Mouse (Mus musculus) MEL (cell line): ENCODE measurements at regions not wholly inside any gene's neighbourhood (a gene's known extent, or its start where the extent isn't known, plus 50 kb on each side); places are given as distances from the start of the nearest gene placed in this dataset.

Experiments used
- DNase-seq: peaks from one replicate; pipeline ENCODE4 v3.0.0; 2011; ENCODE audit warnings: low read depth, low spot score
- H3K27ac ChIP-seq: 2 replicates; pipeline ENCODE4 v1.5.1; 2012; ENCODE audit warnings: low read depth, mild to moderate bottlenecking, control low read depth, low read length, moderate library complexity; ENCODE audit not compliant: control insufficient read depth
- H3K27me3 ChIP-seq, 2 experiments: fragments of 150-350 bp in 1 of 2; sonication (generic) in 1 of 2; 2 replicates each; pipeline ENCODE4 v1.6.1; 2012; ENCODE audit warnings: low read length in 2 of 2, mild to moderate bottlenecking in 2 of 2, improper control_type of control experiment in 1 of 2, moderate library complexity in 1 of 2; ENCODE audit not compliant: insufficient read depth in 2 of 2, control insufficient read depth in 1 of 2
- H3K36me3 ChIP-seq, 2 experiments: 2 replicates each; pipeline ENCODE4 v1.6.1; 2012 to 2014; ENCODE audit warnings: low read length in 2 of 2, improper control_type of control experiment in 1 of 2, inconsistent platforms in 1 of 2, mild to moderate bottlenecking in 1 of 2; ENCODE audit not compliant: insufficient read depth in 2 of 2, control insufficient read depth in 1 of 2
- H3K4me1 ChIP-seq, 2 experiments: fragments of 150-350 bp in 1 of 2; sonication (generic) in 1 of 2; 2 replicates each; pipeline ENCODE4 v1.6.1; 2012; ENCODE audit warnings: low read length in 2 of 2, improper control_type of control experiment in 1 of 2, mild to moderate bottlenecking in 1 of 2; ENCODE audit not compliant: insufficient read depth in 2 of 2, control insufficient read depth in 1 of 2
- H3K4me3 ChIP-seq, 2 experiments: fragments of 150-350 bp in 1 of 2; sonication (generic) in 1 of 2; 2 replicates each; pipeline ENCODE4 v1.5.1; 2012; ENCODE audit warnings: low read depth in 2 of 2, low read length in 2 of 2, mild to moderate bottlenecking in 2 of 2, moderate library complexity in 2 of 2, control low read depth in 1 of 2, improper control_type of control experiment in 1 of 2; ENCODE audit not compliant: control insufficient read depth in 1 of 2, insufficient read depth in 1 of 2
- H3K79me2 ChIP-seq: 2 replicates; pipeline ENCODE4 v1.6.1; 2012; ENCODE audit warnings: mild to moderate bottlenecking, low read length, moderate library complexity; ENCODE audit not compliant: control insufficient read depth, poor library complexity, insufficient read depth
- H3K9ac ChIP-seq: 2 replicates; pipeline ENCODE4 v1.6.1; 2012; ENCODE audit warnings: low read depth, mild to moderate bottlenecking, control low read depth, low read length, moderate library complexity; ENCODE audit not compliant: control insufficient read depth, poor library complexity, severe bottlenecking
- H3K9me3 ChIP-seq: fragments of 150-350 bp; sonication (generic); replicated peaks from 2 replicates; pipeline ENCODE4 v1.6.1; 2012; ENCODE audit warnings: mild to moderate bottlenecking, low read length, improper control_type of control experiment, moderate library complexity; ENCODE audit not compliant: insufficient read depth
- BHLHE40 ChIP-seq: IDR thresholded peaks from 2 replicates; pipeline ENCODE4 v1.6.1; 2012; ENCODE audit warnings: low read depth, mild to moderate bottlenecking, inconsistent platforms, low read length, improper control_type of control experiment, borderline replicate concordance
- CHD1 ChIP-seq: IDR thresholded peaks from 2 replicates; pipeline ENCODE4 v1.6.1; 2012; ENCODE audit warnings: low read depth, mild to moderate bottlenecking, inconsistent platforms, low read length, improper control_type of control experiment
- CHD2 ChIP-seq: IDR thresholded peaks from 2 replicates; pipeline ENCODE4 v1.6.1; 2011; ENCODE audit warnings: low read length, improper control_type of control experiment
- E2F4 ChIP-seq: IDR thresholded peaks from 2 replicates; pipeline ENCODE4 v1.6.1; 2011; ENCODE audit warnings: low read depth, low read length, improper control_type of control experiment, borderline replicate concordance
- EP300 ChIP-seq, 2 experiments: IDR thresholded peaks; 2 replicates each; pipeline ENCODE4 v1.6.1; 2011; ENCODE audit warnings: improper control_type of control experiment in 2 of 2, low read length in 2 of 2, low read depth in 1 of 2, mild to moderate bottlenecking in 1 of 2
- ETS1 ChIP-seq: IDR thresholded peaks from 2 replicates; pipeline ENCODE4 v1.6.1; 2012; ENCODE audit warnings: low read depth, mild to moderate bottlenecking, inconsistent platforms, low read length, improper control_type of control experiment, moderate library complexity
- GABPA ChIP-seq: IDR thresholded peaks from 2 replicates; pipeline ENCODE4 v1.6.1; 2012; ENCODE audit warnings: low read depth, mild to moderate bottlenecking, inconsistent platforms, low read length, improper control_type of control experiment, moderate library complexity
- GATA1 ChIP-seq: IDR thresholded peaks from 2 replicates; pipeline ENCODE4 v1.6.1; 2011; ENCODE audit warnings: low read depth, low read length, improper control_type of control experiment
- HCFC1 ChIP-seq: IDR thresholded peaks from 2 replicates; pipeline ENCODE4 v1.6.1; 2012; ENCODE audit warnings: low read depth, mild to moderate bottlenecking, inconsistent platforms, low read length, improper control_type of control experiment, moderate library complexity
- MAFK ChIP-seq: IDR thresholded peaks from 2 replicates; pipeline ENCODE4 v1.6.1; 2011; ENCODE audit warnings: low read depth, mild to moderate bottlenecking, low read length, improper control_type of control experiment, borderline replicate concordance
- MAX ChIP-seq: IDR thresholded peaks from 2 replicates; pipeline ENCODE4 v1.6.1; 2011; ENCODE audit warnings: low read length, improper control_type of control experiment
- MAZ ChIP-seq: IDR thresholded peaks from 2 replicates; pipeline ENCODE4 v1.6.1; 2012; ENCODE audit warnings: low read depth, mild to moderate bottlenecking, inconsistent platforms, low read length, improper control_type of control experiment
- MEF2A ChIP-seq: IDR thresholded peaks from 2 replicates; pipeline ENCODE4 v1.6.1; 2014; ENCODE audit warnings: low read depth, mild to moderate bottlenecking, inconsistent platforms, low read length, improper control_type of control experiment; ENCODE audit not compliant: poor library complexity, insufficient replicate concordance, severe bottlenecking; ENCODE audit errors: extremely low read depth
- MYC ChIP-seq: IDR thresholded peaks from 2 replicates; pipeline ENCODE4 v1.6.1; 2011; ENCODE audit warnings: low read depth, mild to moderate bottlenecking, low read length, improper control_type of control experiment, moderate library complexity
- NELFE ChIP-seq: IDR thresholded peaks from 2 replicates; pipeline ENCODE4 v1.6.1; 2011; ENCODE audit warnings: low read depth, low read length, improper control_type of control experiment
- POLR2AphosphoS2 ChIP-seq: IDR thresholded peaks from 2 replicates; pipeline ENCODE4 v1.6.1; 2011; ENCODE audit warnings: low read length, improper control_type of control experiment
- POLR2AphosphoS5 ChIP-seq: IDR thresholded peaks from 2 replicates; pipeline ENCODE4 v1.6.1; 2012; ENCODE audit warnings: low read depth, borderline replicate concordance, mild to moderate bottlenecking, inconsistent platforms, low read length, moderate library complexity, mixed read lengths
- RAD21 ChIP-seq: IDR thresholded peaks from 2 replicates; pipeline ENCODE4 v1.6.1; 2011; ENCODE audit warnings: mild to moderate bottlenecking, low read depth, low read length, improper control_type of control experiment
- SIN3A ChIP-seq: IDR thresholded peaks from 2 replicates; pipeline ENCODE4 v1.6.1; 2012; ENCODE audit warnings: low read length, improper control_type of control experiment, inconsistent platforms
- SMC3 ChIP-seq: IDR thresholded peaks from 2 replicates; pipeline ENCODE4 v1.6.1; 2011; ENCODE audit warnings: low read depth, low read length, improper control_type of control experiment
- TAL1 ChIP-seq: IDR thresholded peaks from 2 replicates; pipeline ENCODE4 v1.6.1; 2012; ENCODE audit warnings: mild to moderate bottlenecking, inconsistent platforms, low read length, moderate library complexity, mixed read lengths
- UBTF ChIP-seq: IDR thresholded peaks from 2 replicates; pipeline ENCODE4 v1.6.1; 2012; ENCODE audit warnings: low read depth, mild to moderate bottlenecking, inconsistent platforms, low read length, improper control_type of control experiment, moderate library complexity, borderline replicate concordance; ENCODE audit not compliant: insufficient read depth
- ZC3H11A ChIP-seq: IDR thresholded peaks from 2 replicates; pipeline ENCODE4 v1.6.1; 2012; ENCODE audit warnings: low read depth, mild to moderate bottlenecking, inconsistent platforms, low read length, improper control_type of control experiment
- ZNF384 ChIP-seq: IDR thresholded peaks from 2 replicates; pipeline ENCODE4 v1.6.1; 2012; ENCODE audit warnings: low read depth, mild to moderate bottlenecking, inconsistent platforms, low read length, improper control_type of control experiment

- no peaks in the 10 kb centered on the region for H3K36me3 ChIP-seq
- H3K27ac ChIP-seq: no peak overlapping the region
Measured at GRCm38 (mm10) chr5:74847824-74848223, 145.1 kb upstream of the Lnx1 start.

GRCm38 (mm10) chr5:74846674-74847073 is 144.0 kb upstream of the Lnx1 start:
- H3K4me1 ChIP-seq: no peaks in the 10 kb centered on the region
- no peak for DNase-seq
- peaks cover 0 to 3% of the 10 kb centered on the region in 2 experiments; a peak in 1 of 4 replicates for H3K27me3 ChIP-seq
- no peak overlapping the region for H3K9ac ChIP-seq
- no peak overlapping the region for H3K4me3 ChIP-seq
- no peaks in the 10 kb centered on the region for H3K79me2 ChIP-seq
- no peaks in the 10 kb centered on the region for H3K36me3 ChIP-seq
- TF ChIP-seq EP300 (IDR thresholded peaks at IDR 0.05; ENCODE audit: low read depth in 1 of 2, low read length in 2 of 2) (no peak), HCFC1 (no peak), GATA1 (no peak), E2F4 (no peak), SIN3A (no peak), MEF2A (no peak), CHD2 (no peak), POLR2AphosphoS2 (no peak), MAZ (no peak), NELFE (no peak), CHD1 (no peak), ETS1 (no peak), ZC3H11A (no peak), BHLHE40 (no peak)
- no peak overlapping the region for H3K27ac ChIP-seq
- no peaks in the 10 kb centered on the region for H3K9me3 ChIP-seq

More at GRCm38 (mm10) chr5:74847824-74848223, 145.1 kb upstream of the Lnx1 start:
- no peaks in the 10 kb centered on the region for H3K4me1 ChIP-seq
- TF ChIP-seq MAFK (no peak), HCFC1 (no peak), MEF2A (no peak), TAL1 (no peak), MYC (no peak), MAX (no peak), NELFE (no peak), BHLHE40 (no peak), SMC3 (no peak), UBTF (no peak), MAZ (no peak), ZNF384 (no peak), POLR2AphosphoS5 (no peak), RAD21 (no peak), GABPA (no peak), POLR2AphosphoS2 (no peak), EP300 (IDR thresholded peaks at IDR 0.05; ENCODE audit: low read depth in 1 of 2, low read length in 2 of 2) (no peak)
- H3K9ac ChIP-seq: no peak overlapping the region
- no peaks in the 10 kb centered on the region; a peak in 1 of 4 replicates for H3K27me3 ChIP-seq
- no peaks in the 10 kb centered on the region for H3K79me2 ChIP-seq
- H3K4me3 ChIP-seq: no peak overlapping the region
- DNase-seq: no peak
- no peaks in the 10 kb centered on the region for H3K9me3 ChIP-seq
